Mouse (Mus musculus) left cerebral cortex, adult 18-20 months (tissue): ENCODE measurements around the gene 1700024B05Rik. TPM values are rescaled to one million over a fixed set of nuclear protein-coding genes. Genes with fewer than 3 reads are reported as not detected.
"Not testable (repeated sequence)": the region's sequence is repeated elsewhere in the genome, so short reads cannot be mapped to it uniquely, and the experiment has no call there.

Source experiments
- DNase-seq, 2 experiments: peaks; one replicate each; pipeline ENCODE4 v3.0.0; 2021 to 2022; ENCODE audit warnings: low spot score in 2 of 2, mixed read lengths in 1 of 2
- long read RNA-seq, 2 experiments: library from polyadenylated mRNA; stranded (forward); transcript quantifications; one replicate each; pipeline ENCODE4 v2.0.0; 2021
- total RNA-seq, 2 experiments: library from RNA; stranded (reverse); gene quantifications; 2 replicates each; pipeline ENCODE4 v1.2.3; 2021

Gene 1700024B05Rik
- total RNA-seq = under 1 TPM in 1 of 2 experiments, not detected in 1; 0.44 TPM
- long read RNA-seq, experiment 1 = 0 reads
- long read RNA-seq, experiment 2 = 0 reads

GRCm38 (mm10) chr14:41943695-41944094 is at the start of gene 1700024B05Rik:
Gene 1700024B05Rik (plus strand): TSS chr14:41943995.
- DNase-seq = not testable (repeated sequence)

GRCm38 (mm10) chr14:41907190-41907589 is 36.6 kb upstream of the 1700024B05Rik start, which contains the start of gene Gm7980:
Gene Gm7980 (minus strand): TSS chr14:41907290.
- DNase-seq = not testable (repeated sequence)

- not testable (repeated sequence) for DNase-seq
Observed at GRCm38 (mm10) chr14:41924649-41925048, 19.1 kb upstream of the 1700024B05Rik start, which contains the start of gene 1700049E17Rik1. Gene 1700049E17Rik1 (plus strand): TSS chr14:41924949.

- DNase-seq = not testable (repeated sequence)
Observed at GRCm38 (mm10) chr14:41964095-41964494, 20.3 kb downstream of the 1700024B05Rik start.

GRCm38 (mm10) chr14:41967827-41968226 is 24.0 kb downstream of the 1700024B05Rik start, which contains the start of gene Gm6401:
Gene Gm6401 (minus strand): TSS chr14:41967927.
- not testable (repeated sequence) for DNase-seq

- DNase-seq = not testable (repeated sequence)
Observed at GRCm38 (mm10) chr14:41968596-41968995, 24.8 kb downstream of the 1700024B05Rik start.

- DNase-seq = not testable (repeated sequence)
Observed at GRCm38 (mm10) chr14:41983225-41983624, 39.4 kb downstream of the 1700024B05Rik start, which contains the start of gene Gm3543. Gene Gm3543 (minus strand): TSS chr14:41983325.

Other genes starting within 250 kb of the 1700024B05Rik start
- not detected for gene Gm8068, start 242.1 kb upstream of the 1700024B05Rik start, total RNA-seq
- gene Gm7929, start 193.4 kb upstream of the 1700024B05Rik start, total RNA-seq = not detected
- not detected for gene Gm47189, start 171.6 kb upstream of the 1700024B05Rik start, total RNA-seq
- not detected for gene Gm7980, start 36.7 kb upstream of the 1700024B05Rik start, total RNA-seq
- gene 1700049E17Rik1, start 19.0 kb upstream of the 1700024B05Rik start, total RNA-seq = not detected
- not detected for gene Gm6401, start 23.9 kb downstream of the 1700024B05Rik start, total RNA-seq
- 1 to 10 TPM in 1 of 2 experiments, under 1 TPM in 1; 0.42 to 1.8 TPM for gene Gm3543, start 39.3 kb downstream of the 1700024B05Rik start, total RNA-seq
- gene Gm7951, start 173.4 kb downstream of the 1700024B05Rik start, total RNA-seq = not detected
- gene Gm17027, start 218.6 kb downstream of the 1700024B05Rik start, total RNA-seq = not detected
- 1 to 10 TPM; 1.1 to 2.2 TPM for gene Gm3573, start 246.8 kb downstream of the 1700024B05Rik start, total RNA-seq